ENCODE assay signal across 10 mouse cellular contexts in genomic region chr11:63264432-63265061, GRCm38 (mm10).
DNase-seq lines count a peak whose midpoint lies in the region; ATAC-seq and TF ChIP-seq lines count a peak whose summit lies in the region.
"Had no signal": no experiment of that assay in that cellular context is flagged by ENCODE, and none has a peak within 500 bp of the region (broad histone marks: within the 10 kb centered on the region; RNA-seq: fewer than 3 reads in every experiment).

No protein-coding gene starts in this region.

- H3K9ac ChIP-seq in lung, embryonic 14.5 days = no peak overlapping the region
- H3K9ac ChIP-seq: limb, embryonic 15.5 days had no signal

- peak overlapping the region; percentile 43 for H3K4me2 ChIP-seq in lung, embryonic 14.5 days
- H3K4me2 ChIP-seq: limb, embryonic 15.5 days had no signal

- H3K36me3 ChIP-seq in testis, adult 2 months (ENCODE audit: control insufficient read depth, insufficient read depth, low read length) = no peaks in the 10 kb centered on the region
- no peaks in the 10 kb centered on the region for H3K36me3 ChIP-seq in lung, embryonic 14.5 days (ENCODE audit: insufficient read depth)
- H3K36me3 ChIP-seq: G1E; limb, embryonic 15.5 days had no signal

- H3K27ac ChIP-seq in testis, adult 2 months (ENCODE audit: control insufficient read depth, insufficient read depth, low read depth, low read length) = no peak overlapping the region
- no peak overlapping the region for H3K27ac ChIP-seq in lung, embryonic 14.5 days (ENCODE audit: low read depth)
- H3K27ac ChIP-seq: limb, embryonic 15.5 days had no signal

- no peak for ATAC-seq in lung, embryonic 14.5 days (ENCODE audit: insufficient read depth)
- ATAC-seq in activated CD4-positive, CD25-positive, alpha-beta regulatory T cell, adult 4 months = no peak

- H3K9me3 ChIP-seq in lung, embryonic 14.5 days (ENCODE audit: low read depth, low read length) = no peaks in the 10 kb centered on the region
- H3K9me3 ChIP-seq: limb, embryonic 15.5 days had no signal

- peak; percentile 8 to 22 for DNase-seq in adrenal gland, adult 18-20 months (ENCODE audit: low spot score in 2 of 2)
- DNase-seq in adrenal gland, adult 8-10 months = no peak
- no peak for DNase-seq in testis, postnatal 14 days (ENCODE audit: low spot score)
- DNase-seq in heart, postnatal 10 days = peak; percentile 8 to 38
- peak; percentile 61 for DNase-seq in lung, embryonic 14.5 days
- DNase-seq in layer of hippocampus, postnatal 36 days = no peak

- no peaks in the 10 kb centered on the region for H3K27me3 ChIP-seq in testis, adult 2 months (ENCODE audit: control insufficient read depth, insufficient read depth, low read length)
- no peaks in the 10 kb centered on the region for H3K27me3 ChIP-seq in lung, embryonic 14.5 days (ENCODE audit: insufficient read depth, low read length)
- H3K27me3 ChIP-seq: limb, embryonic 15.5 days had no signal

- intact Hi-C loops in heart, postnatal 10 days (cut with DNase I) = loop anchor here (2.0 kb wide), 1 partner anchor 126 kb away; no protein-coding TSS in a partner anchor

- no peak overlapping the region for H3K4me3 ChIP-seq in testis, adult 2 months (ENCODE audit: control insufficient read depth, low read depth, low read length)
- H3K4me3 ChIP-seq in lung, embryonic 14.5 days (ENCODE audit: low read depth, low read length) = no peak overlapping the region
- H3K4me3 ChIP-seq: limb, embryonic 15.5 days had no signal

- 30% methylated on average over 9 of the region's 9 CpGs for WGBS in lung, embryonic 14.5 days

- peak; percentile 48; the same call in 1 of the 2 replicates for TF ChIP-seq CTCF in testis, adult 2 months (IDR thresholded peaks at IDR 0.05; ENCODE audit: control insufficient read depth, insufficient read depth, insufficient replicate concordance, low read depth, low read length)
- peak; percentile 79 for TF ChIP-seq CTCF in lung, embryonic 14.5 days (IDR thresholded peaks at IDR 0.05; ENCODE audit: low read depth)

- TF ChIP-seq POLR2A in testis, adult 2 months (IDR thresholded peaks at IDR 0.05; ENCODE audit: control insufficient read depth, low read depth, low read length) = no peak

- H3K4me1 ChIP-seq in testis, adult 2 months (ENCODE audit: control insufficient read depth, insufficient read depth, low read length) = no peaks in the 10 kb centered on the region
- H3K4me1 ChIP-seq in lung, embryonic 14.5 days (ENCODE audit: insufficient read depth) = no peaks in the 10 kb centered on the region
- H3K4me1 ChIP-seq: limb, embryonic 15.5 days had no signal

Comparison
In these comparisons a context has a peak if more than half of its experiments do, and no peak if none do; other contexts are left out.
1. DNase-seq: peak in adrenal gland, adult 18-20 months (2 of 2), heart, postnatal 10 days (2 of 2) and lung, embryonic 14.5 days (single experiment); none in adrenal gland, adult 8-10 months (single experiment), testis, postnatal 14 days (single experiment) and layer of hippocampus, postnatal 36 days (0 of 2).